Mouse (Mus musculus) spleen, adult 18-20 months (tissue): ENCODE measurements around the gene Lig1.

Experiments
- DNase-seq, 2 experiments: peaks; one replicate each; pipeline ENCODE4 v3.0.0; 2022; ENCODE audit warnings: mixed read lengths in 2 of 2

Gene Lig1

DNA sequence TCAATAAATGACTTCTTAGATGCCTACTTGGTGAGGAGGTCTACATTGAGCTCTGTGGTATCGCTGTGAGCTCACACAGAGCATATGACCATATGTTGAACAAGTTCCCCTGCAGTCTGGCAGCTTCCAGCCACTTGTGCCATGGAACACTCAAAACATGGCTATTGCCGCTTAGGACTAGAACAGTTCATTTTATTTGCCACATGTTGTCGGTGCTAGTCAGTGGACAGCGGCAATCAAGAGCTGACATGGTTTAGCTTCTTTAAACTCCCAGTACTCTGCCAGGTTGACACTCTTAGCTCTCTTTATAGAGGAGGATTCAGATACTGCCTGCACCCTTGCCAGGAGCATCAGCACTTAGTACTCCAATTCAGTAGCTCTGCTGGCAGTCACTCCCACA is 34.3 kb downstream of the Lig1 start:
- DNase-seq: no peak

DNA sequence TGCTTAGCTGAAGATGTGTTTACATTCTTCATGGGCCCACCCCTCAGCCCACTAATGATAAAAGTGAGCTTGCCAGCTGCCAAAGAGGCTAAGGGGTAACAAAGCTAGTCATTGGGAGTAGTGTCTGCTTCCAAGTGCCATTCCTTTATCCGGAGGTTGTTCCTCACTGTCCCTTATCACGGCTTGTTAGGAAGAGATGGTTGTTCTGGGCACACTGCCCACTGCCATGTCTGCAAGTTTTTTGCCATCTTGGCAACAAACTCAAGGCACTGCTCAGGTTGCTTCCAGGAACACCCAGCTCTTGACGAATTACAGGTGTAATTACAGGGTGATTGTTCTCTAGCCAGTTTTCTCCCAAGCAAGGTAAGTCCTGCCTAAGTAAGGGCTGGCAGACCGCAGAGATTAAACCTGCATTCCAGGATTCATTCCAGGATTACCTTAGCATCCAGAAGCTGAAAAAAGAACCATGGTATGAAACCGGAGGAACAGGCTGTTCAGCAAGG is 37.1 kb downstream of the Lig1 start:
- no peak for DNase-seq

DNA sequence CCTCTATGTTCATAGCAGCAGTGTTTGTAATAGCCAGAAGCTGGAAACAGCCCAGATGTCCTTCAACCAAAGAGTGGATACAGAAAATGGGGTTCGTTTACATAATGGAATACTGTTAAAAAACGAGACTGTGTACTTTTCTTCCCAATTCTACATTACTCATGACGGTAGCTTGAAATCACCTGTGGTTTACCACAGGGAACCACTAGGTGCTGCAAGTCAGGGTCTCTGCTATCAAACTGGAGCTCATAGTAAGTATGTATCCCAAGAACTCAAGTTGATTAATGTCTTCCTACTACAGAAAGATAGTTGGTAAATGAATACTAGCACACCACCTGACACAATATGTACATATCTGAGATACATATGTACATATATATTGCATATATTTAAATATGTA is 44.3 kb downstream of the Lig1 start:
- no peak for DNase-seq

- DNase-seq: no peak
Measured at GRCm38 (mm10) chr7:13324316-13324715, 47.2 kb downstream of the Lig1 start, which contains the start of gene Pla2g4c. Gene Pla2g4c (plus strand): TSS chr7:13324655.

DNA sequence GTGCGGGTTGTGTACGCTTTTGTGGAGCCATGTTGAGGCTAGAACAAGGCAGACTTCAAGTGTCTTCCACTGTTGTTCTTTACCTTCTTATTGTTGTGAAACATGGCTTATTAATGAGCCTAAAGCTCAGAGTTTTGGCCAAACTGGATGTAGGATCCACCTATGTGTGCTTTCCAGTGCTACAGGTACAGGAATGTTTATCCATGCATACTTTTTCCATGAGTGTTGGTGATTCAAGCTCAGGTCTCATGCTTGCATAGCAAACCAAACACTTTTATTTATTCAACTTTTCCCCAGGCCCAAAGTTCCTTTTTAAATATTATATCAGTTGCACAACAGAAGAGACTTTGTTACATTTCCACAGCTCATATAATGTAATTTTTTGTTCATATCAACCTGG is 53.5 kb downstream of the Lig1 start:
- no peak for DNase-seq

GRCm38 (mm10) chr7:13355943-13356342 is 78.9 kb downstream of the Lig1 start:
- DNase-seq: no peak
